Mouse (Mus musculus) CD8-positive naive resting alpha-beta T cell, adult 2 months (primary cell): ENCODE data around the gene Casd1.

Experiments used
- DNase-seq, 2 experiments: peaks; one replicate each; pipeline ENCODE4 v3.0.0; 2022; ENCODE audit warnings: low read depth in 2 of 2, low spot score in 2 of 2

Casd1 gene

DNA sequence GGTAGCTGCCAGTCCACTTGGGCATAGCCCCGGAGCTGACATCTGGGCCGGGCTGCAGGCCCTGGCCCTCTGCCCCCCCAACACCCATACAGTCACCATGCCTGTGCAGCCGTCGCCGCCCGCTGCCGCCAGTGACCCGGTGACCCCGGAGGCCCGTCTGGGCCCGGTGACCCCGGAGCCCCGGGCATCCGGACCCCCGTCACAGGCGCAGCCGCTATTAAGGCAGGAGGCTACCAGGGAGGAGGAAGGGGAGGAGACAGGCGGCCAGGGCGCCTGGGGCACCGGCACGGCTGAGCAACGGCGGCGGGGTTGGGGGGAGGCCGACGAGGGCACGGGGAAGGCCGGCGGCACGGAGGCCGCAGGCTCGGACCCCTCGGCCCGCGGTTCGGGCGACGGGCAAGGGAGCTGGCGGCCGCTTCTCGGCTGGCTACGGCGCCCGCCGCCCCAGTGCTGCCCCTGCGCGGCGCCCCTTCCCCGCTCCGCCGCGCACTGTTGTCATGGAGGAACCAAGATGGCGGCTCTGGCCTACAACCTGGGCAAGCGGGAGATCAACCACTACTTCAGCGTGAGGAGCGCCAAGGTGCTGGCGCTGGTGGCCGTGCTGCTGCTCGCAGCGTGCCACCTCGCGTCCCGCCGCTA lies at the start of gene Casd1:
TSS of gene Casd1 (plus strand) at position 182 of the 639 bp plus-strand sequence.
- DNase-seq: peak; percentile 50 to 54

DNA sequence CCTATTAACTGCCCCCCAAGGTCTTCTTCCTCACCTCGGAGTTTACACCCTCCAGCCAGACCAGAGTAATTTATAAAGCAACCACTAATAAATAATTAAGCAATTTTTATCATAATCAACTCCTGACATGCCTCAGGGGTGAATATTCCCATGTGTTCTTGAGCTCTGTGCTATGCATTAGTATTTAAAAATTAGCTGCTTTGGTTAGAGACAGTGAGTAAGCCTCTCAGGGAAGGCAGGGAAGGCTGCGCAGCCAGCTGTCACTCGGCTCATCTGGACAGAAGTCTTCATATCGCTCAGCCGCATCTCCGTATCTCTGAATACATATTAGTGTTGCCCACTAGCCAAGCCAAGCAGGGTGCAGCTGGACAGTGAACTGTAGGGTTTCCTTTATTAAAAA lies 45.3 kb upstream of the Casd1 start:
- no peak for DNase-seq

- no peak for DNase-seq
Observed at GRCm38 (mm10) chr6:4557086-4557485, 43.6 kb upstream of the Casd1 start.

GRCm38 (mm10) chr6:4557678-4558077 lies 43.0 kb upstream of the Casd1 start:
- DNase-seq: no peak

DNA sequence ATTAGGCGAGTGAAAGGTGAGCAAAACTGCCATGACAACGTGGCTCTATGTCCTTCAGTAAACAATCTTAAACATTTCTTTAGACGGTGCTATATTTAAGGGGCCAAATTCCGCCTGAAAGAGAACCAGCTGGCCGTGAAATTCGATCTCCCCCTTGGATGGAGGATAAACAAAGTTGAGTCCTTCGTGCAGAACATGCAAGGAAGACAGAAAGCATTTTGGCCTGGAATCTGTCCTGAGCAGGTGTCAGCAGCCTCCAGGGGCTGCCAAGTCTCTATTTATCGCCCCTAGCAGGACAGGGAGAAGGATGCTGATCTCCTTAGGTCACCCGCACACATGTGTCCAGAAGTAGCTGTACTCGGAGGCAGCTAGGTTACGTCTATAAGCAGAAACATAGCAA lies 39.5 kb upstream of the Casd1 start:
- DNase-seq: no peak

DNA sequence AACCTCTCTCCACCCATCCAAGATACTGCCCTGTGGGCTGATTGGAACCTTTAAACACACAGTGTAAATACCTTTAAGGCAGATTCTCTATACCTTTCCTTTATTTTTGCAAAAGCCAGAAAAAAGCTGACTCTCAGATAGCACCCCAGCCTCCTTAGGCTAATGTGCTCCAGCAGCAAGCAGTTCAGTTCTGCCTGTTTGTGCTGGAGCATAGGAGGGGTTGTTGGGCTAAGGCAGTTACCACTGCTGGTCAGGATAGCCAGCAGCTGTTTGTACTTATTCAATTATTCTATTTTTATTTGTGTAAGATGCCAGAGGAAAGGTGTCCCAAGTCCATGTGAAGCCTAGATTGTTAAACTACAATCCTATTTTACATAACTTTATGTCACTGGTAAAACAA lies 39.0 kb upstream of the Casd1 start:
- DNase-seq: no peak

- DNase-seq: no peak
Observed at GRCm38 (mm10) chr6:4562401-4562800, 38.2 kb upstream of the Casd1 start.

DNA sequence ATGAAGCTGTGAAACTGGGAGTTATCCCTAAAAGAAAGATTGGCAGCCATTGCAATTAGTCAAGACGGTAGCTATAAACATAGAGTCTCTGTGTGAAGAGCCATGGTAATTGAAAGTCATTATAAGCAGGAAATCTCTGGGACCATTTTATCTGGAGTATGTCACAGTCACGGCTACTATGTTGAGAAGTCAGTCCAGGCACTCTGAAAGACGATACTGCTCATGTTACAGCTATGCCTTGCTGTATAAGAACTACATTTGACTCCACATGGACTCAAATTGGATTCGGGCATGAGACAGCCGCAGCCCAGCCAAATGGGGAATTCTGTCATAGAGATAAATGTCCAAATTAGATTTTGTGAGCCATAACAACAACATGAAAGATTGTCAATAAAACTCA lies 37.2 kb upstream of the Casd1 start:
- no peak for DNase-seq

DNA sequence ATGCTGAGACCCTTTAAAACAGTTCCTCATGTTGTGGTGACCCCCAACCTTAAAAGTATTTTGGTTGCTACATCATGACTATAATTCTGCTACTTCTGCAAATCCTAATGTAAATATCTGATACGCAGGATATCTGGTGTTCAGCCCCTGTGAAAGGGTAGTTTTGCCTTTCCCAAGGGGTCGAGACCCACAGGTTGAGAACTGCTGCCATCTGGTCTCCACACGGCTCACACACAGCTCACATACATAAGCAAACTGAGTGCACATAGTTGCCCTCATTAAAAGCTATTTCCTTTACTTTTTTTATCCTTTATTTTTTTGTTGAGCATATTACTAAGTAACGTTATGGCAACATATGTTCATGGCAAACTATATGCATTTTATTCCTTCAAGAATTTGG lies 30.2 kb upstream of the Casd1 start:
- no peak for DNase-seq

GRCm38 (mm10) chr6:4577756-4578155 lies 22.9 kb upstream of the Casd1 start:
- DNase-seq: no peak

GRCm38 (mm10) chr6:4578343-4578742 lies 22.3 kb upstream of the Casd1 start:
- DNase-seq: no peak

DNA sequence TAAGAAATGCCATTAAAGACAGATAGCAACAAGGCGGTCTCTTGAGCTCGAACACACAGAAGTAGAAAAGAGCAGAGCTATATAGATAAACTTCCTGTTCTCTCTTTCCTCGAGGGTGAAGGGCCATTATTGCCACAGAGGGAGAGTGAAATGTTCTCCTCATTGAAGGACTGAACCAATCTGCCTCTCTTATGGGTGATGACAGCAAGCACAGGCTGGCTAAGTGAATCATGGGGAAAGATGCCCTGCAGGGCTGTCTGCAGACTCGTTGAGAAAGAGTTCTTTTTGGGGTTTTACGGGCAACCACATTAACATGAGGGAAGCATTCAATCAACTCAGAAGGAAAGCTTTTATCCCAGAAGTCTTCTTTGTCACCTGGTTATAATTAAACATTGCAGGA lies 21.0 kb upstream of the Casd1 start:
- no peak for DNase-seq

- no peak for DNase-seq
Observed at GRCm38 (mm10) chr6:4583485-4583884, 17.2 kb upstream of the Casd1 start.

DNA sequence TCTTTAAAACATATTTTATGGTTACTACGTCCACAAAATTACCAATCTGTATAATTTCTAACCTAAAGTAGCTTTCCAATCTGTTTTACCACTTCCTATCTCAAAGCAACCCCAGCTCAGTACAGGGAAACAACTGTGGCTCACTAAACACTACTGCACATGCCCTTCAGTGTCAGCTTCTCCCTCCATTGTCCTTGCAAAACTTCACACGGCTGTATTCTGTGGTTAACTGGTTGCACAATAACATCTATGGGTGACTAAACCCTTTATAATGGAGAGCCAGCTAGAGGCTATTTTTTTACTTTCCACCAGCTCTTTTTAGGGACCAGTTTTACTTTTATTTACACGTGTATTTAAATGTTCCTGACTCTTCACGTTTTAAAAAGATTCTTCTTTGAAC lies 12.7 kb upstream of the Casd1 start:
- DNase-seq: no peak

GRCm38 (mm10) chr6:4588722-4589121 lies 11.9 kb upstream of the Casd1 start:
- no peak for DNase-seq

GRCm38 (mm10) chr6:4590089-4590488 lies 10.6 kb upstream of the Casd1 start:
- no peak for DNase-seq

DNA sequence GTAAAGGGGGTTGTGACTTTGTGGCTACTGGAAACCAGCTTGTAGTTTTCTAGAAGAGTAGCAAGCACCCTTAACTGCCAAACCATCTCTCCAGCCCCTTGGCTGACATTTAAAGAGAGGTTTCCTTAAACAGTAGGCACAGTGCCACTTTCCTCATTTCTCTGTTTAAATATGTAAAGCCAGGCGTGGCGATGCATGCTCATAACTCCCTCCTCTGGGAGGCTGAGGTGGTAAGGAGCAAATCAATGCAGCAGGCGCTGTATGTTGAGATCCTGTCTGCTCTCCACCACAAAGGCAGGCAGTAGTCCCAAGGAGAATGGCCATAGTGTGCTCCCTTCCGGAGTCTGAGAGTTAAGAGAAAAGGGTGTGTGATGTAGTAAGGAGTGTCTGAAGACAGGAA lies 2.9 kb upstream of the Casd1 start:
- no peak for DNase-seq

- no peak for DNase-seq
Observed at GRCm38 (mm10) chr6:4600085-4600657, 468 bp upstream of the Casd1 start.

DNA sequence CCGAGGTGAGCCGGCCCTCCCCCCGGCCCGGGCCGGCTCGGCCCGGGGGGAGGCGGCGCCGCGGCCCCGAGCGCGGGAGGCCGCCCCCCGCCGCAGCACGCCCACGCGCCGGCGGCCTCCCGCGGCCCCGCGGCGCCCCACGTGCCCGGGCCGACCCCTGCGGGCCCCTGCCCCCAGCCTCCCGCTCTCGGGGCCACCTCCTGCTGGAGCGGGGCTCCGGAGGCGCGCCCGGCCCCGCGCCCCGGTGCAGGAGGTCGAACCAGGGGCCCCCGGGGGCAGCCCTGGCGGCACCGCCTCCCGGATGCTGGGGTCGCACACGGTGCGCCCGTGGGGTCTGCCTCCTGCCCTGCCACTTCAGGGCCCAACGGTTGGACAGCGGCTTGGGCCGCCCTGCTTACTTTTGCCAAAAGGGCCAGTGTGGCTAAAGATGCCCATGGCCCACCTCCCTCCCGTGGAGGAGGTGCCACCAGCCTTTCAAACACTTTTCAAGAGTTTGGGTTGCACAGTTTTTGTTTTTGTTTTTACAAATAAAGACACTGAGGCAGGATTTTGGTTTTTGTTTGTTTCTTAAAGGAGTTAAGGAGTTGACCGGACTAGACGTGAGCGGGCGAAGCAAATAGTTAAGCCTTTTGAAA lies 775 bp downstream of the Casd1 start:
- peak; percentile 4 to 26 for DNase-seq

- DNase-seq: no peak
Observed at GRCm38 (mm10) chr6:4602012-4602411, 1.4 kb downstream of the Casd1 start.

DNA sequence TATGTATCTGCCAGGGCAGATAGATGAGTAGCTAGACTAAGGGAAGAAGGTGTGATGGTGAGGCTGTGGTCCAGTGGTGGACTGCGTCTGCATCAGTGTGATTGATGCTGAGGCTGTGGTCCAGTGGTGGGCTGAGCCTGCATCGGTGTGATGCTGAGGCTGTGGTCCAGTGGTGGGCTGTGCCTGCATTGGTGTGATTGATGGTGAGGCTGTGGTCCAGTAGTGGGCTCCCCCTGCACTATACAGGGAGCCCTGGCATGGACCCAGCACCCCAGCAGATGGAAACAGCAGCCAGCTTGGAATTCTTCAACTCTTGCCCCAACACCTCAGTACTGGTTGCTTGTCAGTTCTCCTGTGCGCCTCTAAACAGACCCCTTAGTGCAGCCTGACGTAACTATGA lies 5.8 kb downstream of the Casd1 start:
- no peak for DNase-seq

DNA sequence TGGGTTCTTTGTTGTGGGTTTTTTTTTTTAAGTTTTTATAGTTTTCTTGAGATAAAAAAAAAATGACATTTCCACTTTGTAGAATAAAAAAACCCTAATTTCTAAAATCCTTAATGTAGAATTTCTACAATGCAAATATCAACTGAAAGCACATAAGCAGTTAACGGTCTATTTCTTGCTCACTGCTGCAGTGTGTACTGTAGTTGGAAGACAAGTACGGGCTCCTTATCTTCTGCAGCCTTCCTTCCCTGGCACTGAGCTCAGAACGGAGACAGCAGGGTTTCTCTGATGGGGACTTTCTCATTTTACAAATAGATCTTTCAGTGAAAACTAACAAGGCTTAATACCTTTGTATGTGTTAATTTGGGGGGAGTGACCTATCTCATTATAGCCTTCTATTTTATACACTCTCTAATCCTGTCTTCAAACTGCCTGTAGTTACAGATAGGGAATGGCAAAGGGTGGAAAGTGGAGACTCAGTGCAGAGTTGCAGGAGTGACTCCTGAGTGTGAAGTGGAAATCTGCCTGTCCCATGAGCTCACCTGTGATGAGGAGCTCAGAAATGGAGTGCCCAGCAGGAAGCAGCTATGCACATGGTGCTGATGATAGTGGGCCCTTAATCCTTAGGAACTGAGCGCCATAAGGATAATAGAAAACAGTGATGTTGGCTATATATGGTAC lies 9.7 kb downstream of the Casd1 start:
- DNase-seq: no peak
